ENCODE assay signal across 11 mouse cellular contexts in genomic region chr11:80973273-80973672, GRCm38 (mm10).
DNase-seq lines count a peak whose midpoint lies in the region; TF ChIP-seq lines count a peak whose summit lies in the region.
"Had no signal": no experiment of that assay in that cellular context is flagged by ENCODE, and none has a peak within 500 bp of the region (broad histone marks: within the 10 kb centered on the region; RNA-seq: fewer than 3 reads in every experiment).

No protein-coding gene starts in this region.

- no peak for DNase-seq in gastrocnemius, adult 2 months
- no peak for DNase-seq in gastrocnemius, postnatal 10 days
- no peak for DNase-seq in layer of hippocampus, adult 2 months (ENCODE audit: low spot score in 2 of 2)
- no peak for DNase-seq in layer of hippocampus, postnatal 10 days (ENCODE audit: low spot score in 2 of 2)
- DNase-seq: embryo, embryonic 11 days had no signal

- 96% methylated on average over 8 of the region's 8 CpGs for WGBS in olfactory bulb, adult 2 months

- TF ChIP-seq CTCF in gastrocnemius, adult 2 months (IDR thresholded peaks at IDR 0.05) = no peak
- no peak for TF ChIP-seq CTCF in layer of hippocampus, adult 2 months (conservative IDR thresholded peaks at IDR 0.05)
- TF ChIP-seq CTCF in olfactory bulb, adult 2 months (IDR thresholded peaks at IDR 0.05; ENCODE audit: insufficient read depth, low read depth, low read length) = no peak

- peaks cover 9% of the 10 kb centered on the region for H3K4me1 ChIP-seq in olfactory bulb, adult 2 months (ENCODE audit: control insufficient read depth, insufficient read depth, low read length)
- H3K4me1 ChIP-seq: embryonic facial prominence, embryonic 15.5 days; forebrain, embryonic 12.5 days had no signal

- intact Hi-C loops in gastrocnemius, adult 2 months (cut with DNase I) = no loop called here

- H3K4me3 ChIP-seq in gastrocnemius, adult 2 months = no peak overlapping the region
- H3K4me3 ChIP-seq in layer of hippocampus, adult 2 months = no peak overlapping the region
- H3K4me3 ChIP-seq in olfactory bulb, adult 2 months (ENCODE audit: insufficient read depth, low read depth, low read length) = no peak overlapping the region
- H3K4me3 ChIP-seq: embryonic facial prominence, embryonic 13.5 days; embryonic facial prominence, embryonic 15.5 days; erythroblast, embryonic 14.5 days; forebrain, embryonic 10.5 days; forebrain, embryonic 12.5 days had no signal

- no peak for TF ChIP-seq POLR2A in olfactory bulb, adult 2 months (IDR thresholded peaks at IDR 0.05; ENCODE audit: insufficient read depth, low read depth, low read length)

- H3K27ac ChIP-seq in gastrocnemius, adult 2 months = peak overlapping the region; percentile 40; the same call in 1 of the 2 replicates
- H3K27ac ChIP-seq in layer of hippocampus, adult 2 months = peak overlapping the region; percentile 54
- peak overlapping the region; percentile 25; the same call in 1 of the 2 replicates for H3K27ac ChIP-seq in olfactory bulb, adult 2 months (ENCODE audit: insufficient read depth, low read depth, low read length)
- H3K27ac ChIP-seq: embryonic facial prominence, embryonic 13.5 days; embryonic facial prominence, embryonic 15.5 days; forebrain, embryonic 10.5 days; forebrain, embryonic 12.5 days had no signal
